Mouse (Mus musculus) testis, adult 2 months (tissue): Measurements from ENCODE around the gene P3h1. TPM values are rescaled to one million over a fixed set of nuclear protein-coding genes. Genes with fewer than 3 reads are reported as not detected.

Source experiments
- H3K27ac ChIP-seq: fragments of 200-500 bp; 2 replicates; pipeline ENCODE4 v1.5.1; 2012; ENCODE audit warnings: low read depth, low read length; ENCODE audit not compliant: control insufficient read depth, insufficient read depth
- H3K27me3 ChIP-seq: fragments of 200-500 bp; 2 replicates; pipeline ENCODE4 v1.6.1; 2012; ENCODE audit warnings: mild to moderate bottlenecking, low read length, moderate library complexity; ENCODE audit not compliant: control insufficient read depth, insufficient read depth
- H3K36me3 ChIP-seq: fragments of 200-500 bp; 2 replicates; pipeline ENCODE4 v1.6.1; 2012; ENCODE audit warnings: mild to moderate bottlenecking, low read length; ENCODE audit not compliant: control insufficient read depth, insufficient read depth
- H3K4me1 ChIP-seq: fragments of 200-500 bp; 2 replicates; pipeline ENCODE4 v1.6.1; 2012; ENCODE audit warnings: low read length; ENCODE audit not compliant: control insufficient read depth, insufficient read depth
- H3K4me3 ChIP-seq: fragments of 200-500 bp; 2 replicates; pipeline ENCODE4 v1.5.1; 2012; ENCODE audit warnings: low read depth, mild to moderate bottlenecking, low read length, moderate library complexity, mixed read lengths; ENCODE audit not compliant: control insufficient read depth
- CTCF ChIP-seq: fragments of 200-500 bp; IDR thresholded peaks from 2 replicates; pipeline ENCODE4 v1.5.1; 2012; ENCODE audit warnings: low read depth, mild to moderate bottlenecking, inconsistent platforms, low read length, moderate library complexity; ENCODE audit not compliant: control insufficient read depth, insufficient read depth, insufficient replicate concordance
- POLR2A ChIP-seq: fragments of 200-500 bp; IDR thresholded peaks from 2 replicates; pipeline ENCODE4 v1.6.1; 2012; ENCODE audit warnings: low read depth, mild to moderate bottlenecking, inconsistent platforms, low read length, moderate library complexity; ENCODE audit not compliant: control insufficient read depth
- polyA plus RNA-seq: library from polyadenylated mRNA; depleted of rRNA; stranded (reverse); fragments of >200 nt; gene quantifications from 2 replicates; pipeline ENCODE4 v1.2.3, GENCODE M21; 2012

P3h1 gene
- polyA plus RNA-seq, 1 experiment = 11.9 TPM

- no peak overlapping the region for H3K4me3 ChIP-seq
- H3K36me3 ChIP-seq = no peaks in the 10 kb centered on the region
- H3K27me3 ChIP-seq = no peaks in the 10 kb centered on the region
- H3K27ac ChIP-seq = no peak overlapping the region
- no peaks in the 10 kb centered on the region for H3K4me1 ChIP-seq
- TF ChIP-seq CTCF = no peak
- TF ChIP-seq POLR2A = no peak
These were observed 26.9 kb downstream of the P3h1 start for GRCm38 (mm10) chr4:119259344-119260254.

GRCm38 (mm10) chr4:119261087-119261713 lies 28.5 kb downstream of the P3h1 start:
- Histone ChIP-seq H3K27ac (no peak overlapping the region), H3K4me3 (no peak overlapping the region), H3K27me3 (no peaks in the 10 kb centered on the region), H3K4me1 (no peaks in the 10 kb centered on the region), H3K36me3 (no peaks in the 10 kb centered on the region)
- no peak for TF ChIP-seq POLR2A
- TF ChIP-seq CTCF = no peak

- H3K27ac ChIP-seq = no peak overlapping the region
- H3K4me3 ChIP-seq = no peak overlapping the region
- no peaks in the 10 kb centered on the region for H3K27me3 ChIP-seq
- no peaks in the 10 kb centered on the region for H3K36me3 ChIP-seq
- no peaks in the 10 kb centered on the region for H3K4me1 ChIP-seq
- TF ChIP-seq POLR2A = no peak
- no peak for TF ChIP-seq CTCF
These were observed 29.8 kb downstream of the P3h1 start for GRCm38 (mm10) chr4:119262483-119262882.

GRCm38 (mm10) chr4:119263459-119263858 lies 30.7 kb downstream of the P3h1 start:
- H3K36me3 ChIP-seq = no peaks in the 10 kb centered on the region
- no peak for TF ChIP-seq CTCF
- no peak for TF ChIP-seq POLR2A
- H3K27me3 ChIP-seq = no peaks in the 10 kb centered on the region

GRCm38 (mm10) chr4:119266606-119267005 lies 33.9 kb downstream of the P3h1 start:
- Histone ChIP-seq H3K4me3 (no peak overlapping the region), H3K4me1 (no peaks in the 10 kb centered on the region), H3K36me3 (no peaks in the 10 kb centered on the region), H3K27me3 (no peaks in the 10 kb centered on the region), H3K27ac (no peak overlapping the region)
- TF ChIP-seq CTCF = no peak
- TF ChIP-seq POLR2A = no peak

More at GRCm38 (mm10) chr4:119263459-119263858, 30.7 kb downstream of the P3h1 start:
- no peak overlapping the region for H3K27ac ChIP-seq
- H3K4me3 ChIP-seq = no peak overlapping the region
- no peaks in the 10 kb centered on the region for H3K4me1 ChIP-seq

GRCm38 (mm10) chr4:119274627-119275026 lies 41.9 kb downstream of the P3h1 start:
- H3K36me3 ChIP-seq = peaks cover 1% of the 10 kb centered on the region

GRCm38 (mm10) chr4:119275226-119275625 lies 42.5 kb downstream of the P3h1 start:
- Histone ChIP-seq H3K27me3 (no peaks in the 10 kb centered on the region), H3K27ac (no peak overlapping the region), H3K4me1 (no peaks in the 10 kb centered on the region), H3K4me3 (no peak overlapping the region), H3K36me3 (peaks cover 3% of the 10 kb centered on the region)
- TF ChIP-seq CTCF (no peak), POLR2A (no peak)

More at GRCm38 (mm10) chr4:119274627-119275026, 41.9 kb downstream of the P3h1 start:
- TF ChIP-seq POLR2A = no peak
- TF ChIP-seq CTCF = no peak
- Histone ChIP-seq H3K4me3 (no peak overlapping the region), H3K27ac (no peak overlapping the region), H3K27me3 (no peaks in the 10 kb centered on the region), H3K4me1 (no peaks in the 10 kb centered on the region)
